Mouse (Mus musculus): ENCODE data around the gene Cend1. TPM values are rescaled to one million over a fixed set of nuclear protein-coding genes. Genes with fewer than 3 reads are reported as not detected.

Gene Cend1
- polyA plus RNA-seq, 1 experiment from 2014 or later, result 7.4 TPM

GRCm38 (mm10) chr7:141432186-141432611, 2.9 kb upstream of the Cend1 start:
- H3K36me3 ChIP-seq (ENCODE audit: control insufficient read depth, insufficient read depth, low read length), result 0 out of 2 replicates have a peak, but pooled peaks cover 8% of the 10 kb centered on the region
- H3K9ac ChIP-seq (ENCODE audit: low read depth, low read length), result no peak overlapping the region
- no peak for ATAC-seq (replicated peaks; ENCODE audit: insufficient number of reproducible peaks, low FRiP score, low TSS enrichment)
- H3K27ac ChIP-seq (ENCODE audit: low read depth, low read length), result no peak overlapping the region
- no peak overlapping the region for H3K4me3 ChIP-seq (ENCODE audit: low read depth, low read length)
- H3K4me1 ChIP-seq (ENCODE audit: control insufficient read depth, insufficient read depth, low read length), result peaks cover 41% of the 10 kb centered on the region
- no peak overlapping the region for H3K4me2 ChIP-seq
- WGBS (ENCODE audit: insufficient replicate concordance), result 85% methylated on average over 8 of the region's 8 CpGs
- no peaks in the 10 kb centered on the region for H3K27me3 ChIP-seq (ENCODE audit: control insufficient read depth, insufficient read depth, low read length)
- no peaks in the 10 kb centered on the region for H3K9me3 ChIP-seq (replicated peaks; ENCODE audit: control insufficient read depth, low read length)

GRCm38 (mm10) chr7:141431434-141432185, 2.3 kb upstream of the Cend1 start:
- Histone ChIP-seq H3K9me3 (replicated peaks; ENCODE audit: control insufficient read depth, low read length) (no peaks in the 10 kb centered on the region), H3K4me1 (ENCODE audit: control insufficient read depth, insufficient read depth, low read length) (peaks cover 39% of the 10 kb centered on the region), H3K4me3 (ENCODE audit: low read depth, low read length) (no peak overlapping the region), H3K27ac (ENCODE audit: low read depth, low read length) (no peak overlapping the region), H3K4me2 (no peak overlapping the region), H3K9ac (ENCODE audit: low read depth, low read length) (no peak overlapping the region), H3K36me3 (ENCODE audit: control insufficient read depth, insufficient read depth, low read length) (0 out of 2 replicates have a peak, but pooled peaks cover 8% of the 10 kb centered on the region), H3K27me3 (ENCODE audit: control insufficient read depth, insufficient read depth, low read length) (no peaks in the 10 kb centered on the region)
- 93% methylated on average over 19 of the region's 19 CpGs for WGBS (ENCODE audit: insufficient replicate concordance)
- ATAC-seq (replicated peaks; ENCODE audit: insufficient number of reproducible peaks, low FRiP score, low TSS enrichment), result no peak

GRCm38 (mm10) chr7:141430585-141431240, 1.4 kb upstream of the Cend1 start:
- 92% methylated on average over 9 of the region's 9 CpGs for WGBS (ENCODE audit: insufficient replicate concordance)
- Histone ChIP-seq H3K9ac (ENCODE audit: low read depth, low read length) (no peak overlapping the region), H3K27ac (ENCODE audit: low read depth, low read length) (peak overlapping the region; percentile 71), H3K36me3 (ENCODE audit: control insufficient read depth, insufficient read depth, low read length) (0 out of 2 replicates have a peak, but pooled peaks cover 8% of the 10 kb centered on the region), H3K4me1 (ENCODE audit: control insufficient read depth, insufficient read depth, low read length) (peaks cover 41% of the 10 kb centered on the region), H3K4me2 (no peak overlapping the region), H3K9me3 (replicated peaks; ENCODE audit: control insufficient read depth, low read length) (no peaks in the 10 kb centered on the region), H3K27me3 (ENCODE audit: control insufficient read depth, insufficient read depth, low read length) (no peaks in the 10 kb centered on the region), H3K4me3 (ENCODE audit: low read depth, low read length) (no peak overlapping the region)
- no peak for ATAC-seq (replicated peaks; ENCODE audit: insufficient number of reproducible peaks, low FRiP score, low TSS enrichment)

GRCm38 (mm10) chr7:141429840-141430584, 721 bp upstream of the Cend1 start:
- H3K27ac ChIP-seq (ENCODE audit: low read depth, low read length), result peak overlapping the region; percentile 71
- H3K4me3 ChIP-seq (ENCODE audit: low read depth, low read length), result peak overlapping the region; percentile 16; the same call in 1 of the 2 replicates
- 49% methylated on average over 9 of the region's 9 CpGs for WGBS (ENCODE audit: insufficient replicate concordance)
- H3K9ac ChIP-seq (ENCODE audit: low read depth, low read length), result peak overlapping the region; percentile 39; the same call in 1 of the 2 replicates
- ATAC-seq (replicated peaks; ENCODE audit: insufficient number of reproducible peaks, low FRiP score, low TSS enrichment), result peak; percentile 44; the same call in 1 of the 2 replicates
- H3K4me2 ChIP-seq, result peak overlapping the region; percentile 35
- H3K9me3 ChIP-seq (replicated peaks; ENCODE audit: control insufficient read depth, low read length), result no peaks in the 10 kb centered on the region
- H3K27me3 ChIP-seq (ENCODE audit: control insufficient read depth, insufficient read depth, low read length), result no peaks in the 10 kb centered on the region
- H3K4me1 ChIP-seq (ENCODE audit: control insufficient read depth, insufficient read depth, low read length), result peaks cover 37% of the 10 kb centered on the region
- 0 out of 2 replicates have a peak, but pooled peaks cover 8% of the 10 kb centered on the region for H3K36me3 ChIP-seq (ENCODE audit: control insufficient read depth, insufficient read depth, low read length)

- ATAC-seq (replicated peaks; ENCODE audit: insufficient number of reproducible peaks, low FRiP score, low TSS enrichment), result no peak
- H3K27ac ChIP-seq (ENCODE audit: low read depth, low read length), result no peak overlapping the region
- H3K4me1 ChIP-seq (ENCODE audit: control insufficient read depth, insufficient read depth, low read length), result peaks cover 24% of the 10 kb centered on the region
- H3K4me3 ChIP-seq (ENCODE audit: low read depth, low read length), result peak overlapping the region; percentile 16
- H3K4me2 ChIP-seq, result peak overlapping the region; percentile 35
- WGBS (ENCODE audit: insufficient replicate concordance), result 47% methylated on average over 5 of the region's 5 CpGs
- peak overlapping the region; percentile 43; the same call in 1 of the 2 replicates for H3K9ac ChIP-seq (ENCODE audit: low read depth, low read length)
- H3K36me3 ChIP-seq (ENCODE audit: control insufficient read depth, insufficient read depth, low read length), result 0 out of 2 replicates have a peak, but pooled peaks cover 8% of the 10 kb centered on the region
- no peaks in the 10 kb centered on the region for H3K27me3 ChIP-seq (ENCODE audit: control insufficient read depth, insufficient read depth, low read length)
- H3K9me3 ChIP-seq (replicated peaks; ENCODE audit: control insufficient read depth, low read length), result no peaks in the 10 kb centered on the region
These were observed 590 bp downstream of the Cend1 start for GRCm38 (mm10) chr7:141428701-141429100.

- no peaks in the 10 kb centered on the region for H3K9me3 ChIP-seq (replicated peaks; ENCODE audit: control insufficient read depth, low read length)
- no peak overlapping the region for H3K4me3 ChIP-seq (ENCODE audit: low read depth, low read length)
- H3K36me3 ChIP-seq (ENCODE audit: control insufficient read depth, insufficient read depth, low read length), result 0 out of 2 replicates have a peak, but pooled peaks cover 7% of the 10 kb centered on the region
- WGBS (ENCODE audit: insufficient replicate concordance), result 78% methylated on average over 12 of the region's 12 CpGs
- no peaks in the 10 kb centered on the region for H3K27me3 ChIP-seq (ENCODE audit: control insufficient read depth, insufficient read depth, low read length)
- no peak overlapping the region for H3K9ac ChIP-seq (ENCODE audit: low read depth, low read length)
- no peak for ATAC-seq (replicated peaks; ENCODE audit: insufficient number of reproducible peaks, low FRiP score, low TSS enrichment)
- no peak overlapping the region for H3K4me2 ChIP-seq
- H3K27ac ChIP-seq (ENCODE audit: low read depth, low read length), result no peak overlapping the region
- peaks cover 23% of the 10 kb centered on the region for H3K4me1 ChIP-seq (ENCODE audit: control insufficient read depth, insufficient read depth, low read length)
These were observed 2.2 kb downstream of the Cend1 start for GRCm38 (mm10) chr7:141426948-141427730.

- no peaks in the 10 kb centered on the region for H3K9me3 ChIP-seq (replicated peaks; ENCODE audit: control insufficient read depth, low read length)
- no peak overlapping the region for H3K4me3 ChIP-seq (ENCODE audit: low read depth, low read length)
- WGBS (ENCODE audit: insufficient replicate concordance), result 68% methylated on average over 4 of the region's 4 CpGs
- H3K9ac ChIP-seq (ENCODE audit: low read depth, low read length), result no peak overlapping the region
- no peak overlapping the region for H3K4me2 ChIP-seq
- H3K36me3 ChIP-seq (ENCODE audit: control insufficient read depth, insufficient read depth, low read length), result no peaks in the 10 kb centered on the region
- H3K27ac ChIP-seq (ENCODE audit: low read depth, low read length), result no peak overlapping the region
- peaks cover 12% of the 10 kb centered on the region for H3K4me1 ChIP-seq (ENCODE audit: control insufficient read depth, insufficient read depth, low read length)
- no peak for ATAC-seq (replicated peaks; ENCODE audit: insufficient number of reproducible peaks, low FRiP score, low TSS enrichment)
- H3K27me3 ChIP-seq (ENCODE audit: control insufficient read depth, insufficient read depth, low read length), result no peaks in the 10 kb centered on the region
These were observed 5.5 kb downstream of the Cend1 start for GRCm38 (mm10) chr7:141423811-141424210.
